Mouse (Mus musculus) hindbrain, embryonic 14.5 days (tissue): Measurements from ENCODE around the gene Chst11. TPM values are rescaled to one million over a fixed set of nuclear protein-coding genes. Genes with fewer than 3 reads are reported as not detected.

Experiments used
- ATAC-seq: fragments of 200-750 bp; cut with Nextera tagmentation; 2 replicates; pipeline ENCODE4 v1.8.0; 2017; ENCODE audit warnings: moderate number of reproducible peaks, mild to moderate bottlenecking, moderate TSS enrichment, moderate library complexity; ENCODE audit not compliant: low FRiP score
- DNase-seq: peaks from one replicate; pipeline ENCODE4 v3.0.0-alpha.2; 2015; ENCODE audit warnings: low spot score
- H3K27ac ChIP-seq: fragments of 300-500 bp; sonication (generic); 2 replicates; pipeline ENCODE4 v1.5.1; 2014; ENCODE audit warnings: mild to moderate bottlenecking, moderate library complexity
- H3K27me3 ChIP-seq: fragments of 300-500 bp; sonication (generic); 2 replicates; pipeline ENCODE4 v1.6.1; 2014; ENCODE audit warnings: mild to moderate bottlenecking, low read length, mixed read lengths; ENCODE audit not compliant: control insufficient read depth, insufficient read depth
- H3K36me3 ChIP-seq: fragments of 300-500 bp; sonication (generic); replicated peaks from 2 replicates; pipeline ENCODE4 v1.6.1; 2014; ENCODE audit not compliant: control insufficient read depth, insufficient read depth
- H3K4me1 ChIP-seq: fragments of 300-500 bp; sonication (generic); replicated peaks from 2 replicates; pipeline ENCODE4 v1.6.1; 2014; ENCODE audit warnings: antibody characterized with exemption, low read length, mixed read lengths; ENCODE audit not compliant: control insufficient read depth, insufficient read depth
- H3K4me2 ChIP-seq: fragments of 300-500 bp; sonication (generic); replicated peaks from 2 replicates; pipeline ENCODE4 v1.6.1; 2014; ENCODE audit warnings: mild to moderate bottlenecking, moderate library complexity
- H3K4me3 ChIP-seq: fragments of 300-500 bp; sonication (generic); replicated peaks from 2 replicates; pipeline ENCODE4 v1.5.1; 2014; ENCODE audit warnings: mild to moderate bottlenecking, low read length
- H3K9ac ChIP-seq: fragments of 300-500 bp; sonication (generic); 2 replicates; pipeline ENCODE4 v1.6.1; 2014
- H3K9me3 ChIP-seq: fragments of 300-500 bp; sonication (generic); 2 replicates; pipeline ENCODE4 v1.6.1; 2016; ENCODE audit warnings: low read length; ENCODE audit not compliant: control insufficient read depth
- WGBS: fragments of 180-500 bp; shearing (Covaris S2); extraction: QIAGEN DNeasy Blood & Tissue Kit; methylation state at CpG from one replicate; pipeline ENCODE4 v1.1.7; 2014; 5-methylcytosine and 5-hydroxymethylcytosine counted together
- polyA plus RNA-seq: library from polyadenylated mRNA; unstranded; fragments of >200 nt; fragmentation: Nextera tagmentation; extraction: Ambion mirVana; gene quantifications from 2 replicates; pipeline ENCODE4 v1.2.1, GENCODE M21; 2014

Chst11 gene
- polyA plus RNA-seq, 1 experiment from 2014 or later, result 5.4 TPM

DNA sequence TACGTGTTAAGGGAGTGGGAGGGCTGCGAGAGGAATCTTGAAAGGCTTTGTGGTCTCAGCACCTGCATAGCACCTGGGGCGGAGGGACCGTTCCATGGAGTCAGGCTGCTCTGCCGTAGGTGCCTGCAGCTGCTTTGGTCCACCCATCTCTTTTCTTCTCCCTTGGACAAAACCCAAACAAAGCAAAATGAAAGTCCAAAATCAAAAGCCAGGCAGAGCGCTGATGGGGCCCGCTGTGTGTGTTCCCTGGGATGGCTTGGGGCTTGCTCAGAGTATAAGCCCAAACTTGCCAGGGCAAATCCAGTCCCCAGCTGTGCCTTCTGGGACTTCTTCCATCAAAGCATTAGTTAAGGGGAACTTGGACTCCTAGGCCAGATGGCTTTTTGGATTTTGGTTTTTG, 71.0 kb downstream of the Chst11 start:
- 85% methylated on average over 7 of the region's 7 CpGs for WGBS
- no peak overlapping the region for H3K9ac ChIP-seq
- no peaks in the 10 kb centered on the region for H3K9me3 ChIP-seq
- H3K4me1 ChIP-seq, result peaks cover 6% of the 10 kb centered on the region; the same call in 1 of the 2 replicates
- ATAC-seq (no peak), DNase-seq (no peak)
- H3K36me3 ChIP-seq, result no peaks in the 10 kb centered on the region
- H3K4me3 ChIP-seq, result no peak overlapping the region
- H3K27me3 ChIP-seq, result no peaks in the 10 kb centered on the region
- no peak overlapping the region for H3K27ac ChIP-seq
- H3K4me2 ChIP-seq, result no peak overlapping the region

DNA sequence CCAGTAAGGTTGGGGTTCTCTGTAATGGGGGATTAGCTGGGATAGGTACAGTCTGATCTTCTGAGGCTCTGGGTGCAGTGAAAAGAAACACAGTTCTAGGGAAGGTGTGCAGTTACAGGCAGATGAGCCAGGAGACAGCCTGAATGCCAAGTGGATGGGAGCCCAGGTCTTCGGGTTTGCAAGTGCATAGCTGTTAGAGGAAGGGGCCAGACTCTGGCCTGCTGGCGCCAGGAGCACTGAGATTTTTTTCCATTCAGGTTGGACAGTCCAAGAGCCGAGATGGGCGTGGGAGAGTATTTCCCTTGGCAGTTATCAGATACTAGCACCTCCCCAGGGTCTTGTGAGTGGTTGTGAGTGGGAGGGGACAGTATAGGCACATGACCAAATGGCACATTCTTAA, 71.6 kb downstream of the Chst11 start:
- Histone ChIP-seq H3K4me1 (peaks cover 6% of the 10 kb centered on the region; the same call in 1 of the 2 replicates), H3K27ac (no peak overlapping the region), H3K9ac (no peak overlapping the region), H3K4me2 (no peak overlapping the region), H3K36me3 (no peaks in the 10 kb centered on the region), H3K27me3 (no peaks in the 10 kb centered on the region), H3K4me3 (no peak overlapping the region), H3K9me3 (no peaks in the 10 kb centered on the region)
- WGBS, result 78% methylated on average over 4 of the region's 4 CpGs
- DNase-seq, result no peak
- no peak for ATAC-seq

DNA sequence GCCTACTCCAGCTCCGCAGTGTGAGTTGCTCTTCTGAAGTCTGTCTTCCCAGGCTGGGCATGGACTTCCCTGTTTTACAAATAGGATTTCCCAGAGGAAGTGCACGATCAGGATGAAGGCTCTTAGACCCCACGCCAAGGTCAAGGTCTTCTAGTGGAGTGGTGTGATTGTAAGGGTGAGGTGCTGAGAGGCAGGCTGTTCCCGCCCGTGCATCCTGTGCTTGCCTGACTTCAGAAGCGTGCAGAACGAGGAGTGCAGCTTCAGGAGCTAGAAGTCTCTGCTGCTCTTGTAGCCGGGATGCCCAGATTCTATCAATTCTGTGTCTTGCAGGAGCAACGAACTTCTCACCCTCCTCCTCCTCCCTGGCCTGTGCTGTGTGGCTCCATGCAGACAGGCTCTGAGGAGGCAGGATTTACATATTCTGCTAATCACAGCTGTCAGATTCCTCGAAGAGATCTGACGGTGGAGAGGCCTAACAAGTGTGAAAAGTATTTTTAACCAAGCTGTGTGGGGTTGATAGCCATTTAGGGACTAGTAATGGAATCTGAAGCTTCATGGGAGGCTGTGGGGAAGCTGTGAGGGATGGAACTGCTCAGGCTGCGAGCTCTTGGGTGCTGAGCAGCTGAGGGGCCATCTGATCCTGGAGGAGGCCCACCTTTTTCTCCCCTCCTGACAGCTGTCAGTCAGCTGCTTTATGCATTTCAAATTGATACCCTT, 74.9 kb downstream of the Chst11 start:
- H3K9me3 ChIP-seq, result no peaks in the 10 kb centered on the region
- no peak overlapping the region for H3K27ac ChIP-seq
- H3K4me1 ChIP-seq, result peaks cover 6% of the 10 kb centered on the region; the same call in 1 of the 2 replicates
- H3K27me3 ChIP-seq, result no peaks in the 10 kb centered on the region
- no peak overlapping the region for H3K4me2 ChIP-seq
- no peak overlapping the region for H3K9ac ChIP-seq
- no peak for DNase-seq
- no peak for ATAC-seq
- no peaks in the 10 kb centered on the region for H3K36me3 ChIP-seq
- no peak overlapping the region for H3K4me3 ChIP-seq
- 48% methylated on average over 12 of the region's 12 CpGs for WGBS

DNA sequence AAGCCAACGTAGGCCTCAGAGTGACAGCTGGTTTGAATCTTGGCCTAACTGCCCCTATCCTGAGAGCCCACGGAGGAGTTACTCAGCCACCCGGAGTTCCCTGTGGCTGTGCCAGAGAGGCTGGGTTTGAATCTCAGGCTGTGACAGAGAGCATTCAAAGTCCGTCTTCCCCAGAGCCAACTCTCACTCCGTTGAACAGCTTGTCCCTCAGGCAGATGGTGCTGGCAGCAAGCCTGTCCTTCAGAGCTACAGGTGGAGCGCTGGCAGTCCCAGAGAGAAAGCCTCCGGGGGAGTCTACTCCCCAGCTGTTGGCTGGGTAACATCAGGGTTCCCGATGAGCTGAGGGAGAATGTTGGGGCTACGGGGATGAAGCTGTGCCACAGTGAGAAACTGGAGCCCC, 77.0 kb downstream of the Chst11 start:
- WGBS, result 63% methylated on average over 9 of the region's 9 CpGs
- no peak for ATAC-seq

DNA sequence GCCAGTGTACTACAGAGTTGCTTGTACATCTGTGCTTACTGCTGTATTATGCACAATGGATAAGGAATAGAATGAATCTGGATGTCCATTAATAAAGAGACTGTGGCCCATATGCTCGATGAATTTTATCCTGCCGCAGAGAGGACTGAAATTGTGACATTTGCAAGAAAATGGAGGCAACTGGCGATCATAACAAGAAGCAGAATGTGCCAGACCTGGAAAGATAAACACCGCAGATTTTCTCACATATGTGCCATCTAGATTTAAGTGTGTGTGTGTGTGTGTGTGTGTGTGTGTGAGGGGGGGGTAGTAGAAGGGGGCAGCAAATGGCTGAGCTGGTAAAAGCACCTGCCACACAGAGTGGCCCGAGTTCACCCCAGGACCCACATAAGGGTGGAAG, 79.5 kb downstream of the Chst11 start:
- H3K4me1 ChIP-seq, result no peaks in the 10 kb centered on the region
- H3K27me3 ChIP-seq, result no peaks in the 10 kb centered on the region
- H3K9me3 ChIP-seq, result no peaks in the 10 kb centered on the region
- 85% methylated on average over 5 of the region's 5 CpGs for WGBS
- H3K27ac ChIP-seq, result 0 out of 2 replicates have a peak overlapping the region, but pooled peaks have one; percentile 20
- ATAC-seq, result no peak
- H3K9ac ChIP-seq, result no peak overlapping the region
- no peaks in the 10 kb centered on the region for H3K36me3 ChIP-seq
- no peak overlapping the region for H3K4me3 ChIP-seq
- no peak for DNase-seq
- H3K4me2 ChIP-seq, result no peak overlapping the region

More for the DNA sequence above, 77.0 kb downstream of the Chst11 start:
- H3K36me3 ChIP-seq, result no peaks in the 10 kb centered on the region
- no peak overlapping the region for H3K4me2 ChIP-seq
- H3K4me3 ChIP-seq, result no peak overlapping the region
- H3K4me1 ChIP-seq, result peaks cover 6% of the 10 kb centered on the region; the same call in 1 of the 2 replicates
- no peaks in the 10 kb centered on the region for H3K9me3 ChIP-seq
- H3K9ac ChIP-seq, result no peak overlapping the region
- DNase-seq, result no peak
- no peaks in the 10 kb centered on the region for H3K27me3 ChIP-seq
- no peak overlapping the region for H3K27ac ChIP-seq

DNA sequence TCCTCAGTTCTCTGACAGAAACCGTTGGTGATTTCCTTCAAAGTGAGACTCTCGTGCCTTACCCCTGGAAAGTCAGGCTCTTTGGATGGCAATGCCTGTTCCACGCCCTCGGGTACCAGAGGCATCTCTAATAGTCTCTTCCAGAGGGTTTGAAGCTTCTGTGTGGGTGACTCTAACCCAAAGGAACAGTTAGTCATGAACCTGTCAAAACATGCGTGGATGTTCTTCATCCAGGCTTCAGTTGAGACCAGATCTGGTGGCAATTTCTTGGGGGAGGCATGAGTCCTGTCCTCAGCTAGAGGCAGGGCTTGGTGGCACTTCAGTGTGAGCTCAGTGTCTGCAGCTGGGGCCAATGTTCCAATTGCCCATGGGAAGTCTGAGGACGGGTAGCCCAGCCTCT, 80.9 kb downstream of the Chst11 start:
- Histone ChIP-seq H3K9ac (no peak overlapping the region), H3K4me3 (no peak overlapping the region), H3K4me2 (no peak overlapping the region), H3K9me3 (no peaks in the 10 kb centered on the region), H3K36me3 (no peaks in the 10 kb centered on the region), H3K27me3 (no peaks in the 10 kb centered on the region), H3K27ac (no peak overlapping the region), H3K4me1 (no peaks in the 10 kb centered on the region)
- DNase-seq (no peak), ATAC-seq (no peak)
- WGBS, result 83% methylated on average over 6 of the region's 6 CpGs

DNA sequence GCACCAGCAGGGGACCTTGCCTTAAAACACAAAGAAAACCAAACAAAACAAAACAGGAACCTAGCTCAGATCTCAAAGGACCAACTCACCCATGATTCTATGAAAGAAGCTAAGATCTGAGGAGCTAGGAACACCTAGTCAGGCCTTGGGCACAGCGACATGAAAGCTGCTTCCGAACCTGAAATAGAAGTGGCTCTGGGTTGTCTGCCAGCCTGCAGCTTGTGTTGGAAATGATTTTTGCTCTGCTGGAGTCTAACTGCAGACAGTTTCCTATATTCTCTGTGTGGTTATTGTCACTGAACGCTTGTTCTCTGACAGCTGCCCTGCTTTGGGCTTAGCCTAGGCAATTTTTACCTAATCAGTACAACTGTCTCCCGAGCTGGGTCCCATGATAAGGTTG, 82.0 kb downstream of the Chst11 start:
- Histone ChIP-seq H3K4me3 (no peak overlapping the region), H3K27ac (no peak overlapping the region), H3K9ac (no peak overlapping the region), H3K36me3 (no peaks in the 10 kb centered on the region), H3K4me2 (no peak overlapping the region), H3K27me3 (no peaks in the 10 kb centered on the region), H3K4me1 (no peaks in the 10 kb centered on the region), H3K9me3 (no peaks in the 10 kb centered on the region)
- no peak for DNase-seq
- WGBS, result 82% methylated on average over 4 of the region's 4 CpGs
- no peak for ATAC-seq

DNA sequence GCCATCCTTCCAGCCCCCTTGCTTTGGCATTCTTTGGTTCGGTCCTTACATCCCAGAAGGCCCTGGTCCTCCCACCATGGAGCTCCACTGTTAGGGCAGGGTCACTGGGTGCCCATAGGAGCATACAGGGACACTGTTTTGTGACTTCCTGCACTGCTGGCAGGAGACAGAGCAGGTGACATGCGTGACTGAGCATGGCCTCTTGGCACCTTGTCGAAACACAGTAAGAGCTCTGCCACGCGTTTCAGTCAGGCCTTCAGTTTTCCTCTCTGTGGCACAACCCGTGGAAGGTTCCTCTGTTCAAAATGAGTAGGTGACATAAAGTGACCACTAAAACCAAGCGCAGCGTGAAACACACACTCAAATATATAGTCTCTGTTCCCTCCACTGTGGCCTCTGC, 83.2 kb downstream of the Chst11 start:
- no peak overlapping the region for H3K9ac ChIP-seq
- no peak overlapping the region for H3K4me2 ChIP-seq
- no peaks in the 10 kb centered on the region for H3K4me1 ChIP-seq
- 87% methylated on average over 8 of the region's 8 CpGs for WGBS
- H3K9me3 ChIP-seq, result no peaks in the 10 kb centered on the region
- no peak overlapping the region for H3K4me3 ChIP-seq
- H3K27me3 ChIP-seq, result no peaks in the 10 kb centered on the region
- ATAC-seq (no peak), DNase-seq (no peak)
- H3K27ac ChIP-seq, result no peak overlapping the region
- no peaks in the 10 kb centered on the region for H3K36me3 ChIP-seq

DNA sequence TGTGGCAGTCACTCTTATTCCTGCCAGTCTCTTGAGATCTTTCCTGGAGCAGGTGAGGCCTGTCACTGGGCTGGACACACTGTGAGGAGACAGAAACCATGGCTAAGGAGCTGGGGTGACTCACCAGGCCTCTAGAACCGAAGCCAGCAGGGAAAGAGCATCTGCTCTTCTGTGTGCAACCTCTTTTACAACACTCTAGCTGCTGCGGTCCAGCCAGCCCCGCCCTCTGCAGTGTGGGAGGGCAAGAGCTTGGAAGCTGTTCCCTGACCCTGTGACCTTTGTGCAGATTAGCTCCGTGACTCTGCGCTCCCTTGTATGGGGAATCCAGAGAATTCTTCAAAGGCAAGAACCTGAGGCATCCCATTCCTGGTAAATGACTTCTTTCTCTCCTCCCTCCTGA, 84.5 kb downstream of the Chst11 start:
- Histone ChIP-seq H3K4me1 (no peaks in the 10 kb centered on the region), H3K36me3 (no peaks in the 10 kb centered on the region), H3K4me3 (no peak overlapping the region), H3K27me3 (no peaks in the 10 kb centered on the region), H3K9me3 (no peaks in the 10 kb centered on the region), H3K27ac (no peak overlapping the region), H3K4me2 (no peak overlapping the region), H3K9ac (no peak overlapping the region)
- ATAC-seq (no peak), DNase-seq (no peak)
- WGBS, result 16% methylated on average over 5 of the region's 5 CpGs
